Mouse (Mus musculus) adrenal gland, postnatal 14 days (tissue): ENCODE measurements around the gene Olfr922. TPM values are rescaled to one million over a fixed set of nuclear protein-coding genes. Genes with fewer than 3 reads are reported as not detected.

Source experiments
- DNase-seq: peaks from one replicate; pipeline ENCODE4 v3.0.0; 2021; ENCODE audit warnings: mixed read lengths
- long read RNA-seq, 2 experiments: library from polyadenylated mRNA; stranded (forward); transcript quantifications; one replicate each; pipeline ENCODE4 v2.0.0; 2021
- total RNA-seq: library from RNA; stranded (reverse); gene quantifications from 2 replicates; pipeline ENCODE4 v1.2.3, GENCODE M21; 2021

Olfr922 gene
- not detected in 2 replicates for total RNA-seq
- long read RNA-seq, experiment 1: 0 reads
- long read RNA-seq, experiment 2: 0 reads

GRCm38 (mm10) chr9:38814314-38814713, at the start of gene Olfr922:
Gene Olfr922, plus strand, starts transcription at chr9:38814614.
- no peak for DNase-seq

- no peak for DNase-seq
These were observed 41.6 kb upstream of the Olfr922 start, which contains the start of gene Olfr921 for GRCm38 (mm10) chr9:38772768-38773167. Gene Olfr921, plus strand, starts transcription at chr9:38773068.

DNA sequence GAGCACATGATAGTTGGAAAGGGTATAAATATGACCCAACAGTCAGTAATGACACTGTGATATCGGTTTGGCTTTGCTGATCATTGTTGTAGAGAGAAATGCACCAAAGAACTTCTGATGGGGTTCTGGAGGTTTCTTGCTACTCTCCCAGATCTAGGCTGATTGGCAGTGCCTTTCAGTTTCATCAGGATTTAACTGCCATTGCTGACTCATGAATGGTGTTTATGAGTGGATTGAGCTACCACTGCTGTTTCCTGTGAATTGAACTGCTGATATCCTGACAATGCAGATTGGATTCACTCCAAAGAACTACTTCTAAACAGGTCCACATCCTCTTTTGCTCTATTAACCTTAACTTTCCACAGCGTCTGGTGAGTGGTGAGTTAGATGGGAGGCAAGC, 21.7 kb upstream of the Olfr922 start:
- DNase-seq: no peak

- DNase-seq: no peak
These were observed 8.7 kb upstream of the Olfr922 start for GRCm38 (mm10) chr9:38805696-38806095.

- no peak for DNase-seq
These were observed 1.1 kb downstream of the Olfr922 start for GRCm38 (mm10) chr9:38815458-38815986.

GRCm38 (mm10) chr9:38826245-38826644, 11.8 kb downstream of the Olfr922 start, which contains the start of gene Olfr923:
Gene Olfr923, plus strand, starts transcription at chr9:38826545.
- DNase-seq: no peak

DNA sequence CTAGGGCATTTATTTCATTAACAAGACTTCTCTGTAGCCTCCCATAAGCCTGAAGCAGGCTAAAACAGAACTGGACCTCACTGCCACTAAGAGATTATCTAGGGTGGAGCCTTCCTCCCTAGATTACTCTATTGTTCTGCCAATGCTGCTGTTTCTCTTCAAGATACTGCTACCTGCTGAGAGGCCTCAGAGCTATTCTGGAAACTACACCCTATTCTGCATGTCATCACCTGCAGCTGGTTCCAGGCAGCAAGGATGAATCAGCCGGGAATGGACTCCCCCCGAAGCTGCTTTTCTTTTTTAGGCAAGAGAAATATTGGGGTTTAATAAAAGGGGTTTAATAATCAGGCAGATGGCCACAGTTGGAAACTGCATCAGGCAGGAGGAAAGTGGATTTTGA, 18.6 kb downstream of the Olfr922 start:
- DNase-seq: no peak

- no peak for DNase-seq
These were observed 29.7 kb downstream of the Olfr922 start, which contains the start of gene Olfr924 for GRCm38 (mm10) chr9:38844149-38844548. Gene Olfr924, plus strand, starts transcription at chr9:38844449.

- no peak for DNase-seq
These were observed 40.3 kb downstream of the Olfr922 start, which contains the start of gene Olfr26 for GRCm38 (mm10) chr9:38854760-38855159. Gene Olfr26, plus strand, starts transcription at chr9:38855060.

Other genes with a start within 250 kb of the Olfr922 start
- not detected in 2 replicates for gene Olfr912, start 234.4 kb upstream of the Olfr922 start, total RNA-seq
- gene Olfr913, start 221.9 kb upstream of the Olfr922 start, total RNA-seq: not detected in 2 replicates
- gene Olfr914, start 209.5 kb upstream of the Olfr922 start, total RNA-seq: not detected in 2 replicates
- not detected in 2 replicates for gene Olfr916, start 154.7 kb upstream of the Olfr922 start, total RNA-seq
- not detected in 2 replicates for gene Olfr917, start 148.8 kb upstream of the Olfr922 start, total RNA-seq
- not detected in 2 replicates for gene Olfr918, start 140.0 kb upstream of the Olfr922 start, total RNA-seq
- not detected in 2 replicates for gene Olfr919, start 110.9 kb upstream of the Olfr922 start, total RNA-seq
- gene Vwa5a, start 96.3 kb upstream of the Olfr922 start, total RNA-seq: 35.2 and 35.3 TPM in 2 replicates
- gene Olfr920, start 62.3 kb upstream of the Olfr922 start, total RNA-seq: 0.11 and 0.26 TPM in 2 replicates
- gene Olfr921, start 41.5 kb upstream of the Olfr922 start, total RNA-seq: not detected in 2 replicates
- not detected in 2 replicates for gene Olfr923, start 11.9 kb downstream of the Olfr922 start, total RNA-seq
- not detected in 2 replicates for gene Olfr924, start 29.8 kb downstream of the Olfr922 start, total RNA-seq
- not detected in 2 replicates for gene Olfr26, start 40.4 kb downstream of the Olfr922 start, total RNA-seq
- not detected in 2 replicates for gene Olfr926, start 62.5 kb downstream of the Olfr922 start, total RNA-seq
- not detected in 2 replicates for gene Olfr930, start 115.2 kb downstream of the Olfr922 start, total RNA-seq
- gene Olfr933, start 157.7 kb downstream of the Olfr922 start, total RNA-seq: 0.19 and 0.38 TPM in 2 replicates
- gene Olfr934, start 173.7 kb downstream of the Olfr922 start, total RNA-seq: not detected in 2 replicates
- not detected in 2 replicates for gene Olfr935, start 185.1 kb downstream of the Olfr922 start, total RNA-seq
- gene Olfr146, start 208.8 kb downstream of the Olfr922 start, total RNA-seq: not detected in 2 replicates